In genomic region chr11:103027570-103028175, GRCm38 (mm10) we compare ENCODE assay signal across 8 mouse cellular contexts. TPM values are rescaled to one million over a fixed set of nuclear protein-coding genes. Genes with fewer than 3 reads are reported as not detected.
A peak's percentile ranks its signal among the peaks of the same experiment; 100 is the strongest.
DNase-seq lines count a peak whose midpoint lies in the region; ATAC-seq and TF ChIP-seq lines count a peak whose summit lies in the region.

No protein-coding gene starts in this region.

- peaks cover 35% of the 10 kb centered on the region for H3K36me3 ChIP-seq in heart, embryonic 14.5 days (ENCODE audit: control insufficient read depth, insufficient read depth, low read length)
- H3K36me3 ChIP-seq in G1E (replicated peaks): peaks cover 64% of the 10 kb centered on the region
- no peaks in the 10 kb centered on the region for H3K36me3 ChIP-seq in hindbrain, embryonic 11.5 days (ENCODE audit: control insufficient read depth, insufficient read depth, low read length)
- peaks cover 14% of the 10 kb centered on the region; the same call in 1 of the 2 replicates for H3K36me3 ChIP-seq in midbrain, embryonic 12.5 days

- peak overlapping the region; percentile 60 to 75 for H3K27ac ChIP-seq in heart, embryonic 14.5 days (replicated peaks in 1 of 2; ENCODE audit: control insufficient read depth in 1 of 2, insufficient read depth in 1 of 2, low read depth in 2 of 2, low read length in 2 of 2)
- 0 out of 2 replicates have a peak overlapping the region, but pooled peaks have one; percentile 3 for H3K27ac ChIP-seq in hindbrain, embryonic 11.5 days (ENCODE audit: low read depth, low read length)
- H3K27ac ChIP-seq in midbrain, embryonic 12.5 days (replicated peaks): peak overlapping the region; percentile 52

- H3K4me1 ChIP-seq in heart, embryonic 14.5 days (ENCODE audit: control insufficient read depth in 2 of 2, insufficient read depth in 2 of 2, low read length in 2 of 2): peaks cover 2 to 16% of the 10 kb centered on the region in 2 experiments; a peak in 3 of 4 replicates
- peaks cover 39% of the 10 kb centered on the region for H3K4me1 ChIP-seq in G1E (ENCODE audit: insufficient read depth, low read depth, low read length)
- H3K4me1 ChIP-seq in hindbrain, embryonic 11.5 days (replicated peaks; ENCODE audit: control insufficient read depth, insufficient read depth, low read length): no peaks in the 10 kb centered on the region
- H3K4me1 ChIP-seq in midbrain, embryonic 12.5 days: peaks cover 23% of the 10 kb centered on the region

- H3K27me3 ChIP-seq in heart, embryonic 14.5 days (ENCODE audit: control insufficient read depth, insufficient read depth, low read length): no peaks in the 10 kb centered on the region
- H3K27me3 ChIP-seq in G1E (ENCODE audit: insufficient read depth, low read length): no peaks in the 10 kb centered on the region
- no peaks in the 10 kb centered on the region for H3K27me3 ChIP-seq in hindbrain, embryonic 11.5 days (ENCODE audit: control insufficient read depth, insufficient read depth, low read length)
- no peaks in the 10 kb centered on the region for H3K27me3 ChIP-seq in midbrain, embryonic 12.5 days

- peak overlapping the region; percentile 78 for H3K9ac ChIP-seq in heart, embryonic 14.5 days (ENCODE audit: low read length)
- peak overlapping the region; percentile 60 for H3K9ac ChIP-seq in hindbrain, embryonic 11.5 days (ENCODE audit: low read depth, low read length)
- H3K9ac ChIP-seq in midbrain, embryonic 12.5 days (replicated peaks): peak overlapping the region; percentile 63

- no peak for DNase-seq in heart, adult 9 months (ENCODE audit: low spot score in 2 of 2)
- peak; percentile 22 for DNase-seq in G1E (ENCODE audit: low spot score)
- DNase-seq in hindbrain, embryonic 11.5 days (ENCODE audit: low spot score): no peak
- DNase-seq in retina, embryonic 14.5 days (ENCODE audit: low spot score): no peak
- no peak for DNase-seq in adrenal gland, postnatal 25 days
- DNase-seq in kidney, adult 8-10 months: no peak

- H3K9me3 ChIP-seq in heart, embryonic 14.5 days (ENCODE audit: control insufficient read depth, low read length): no peaks in the 10 kb centered on the region
- H3K9me3 ChIP-seq in G1E (replicated peaks): no peaks in the 10 kb centered on the region
- H3K9me3 ChIP-seq in hindbrain, embryonic 11.5 days (ENCODE audit: control insufficient read depth, low read length): no peaks in the 10 kb centered on the region
- no peaks in the 10 kb centered on the region for H3K9me3 ChIP-seq in midbrain, embryonic 12.5 days

- WGBS in heart, embryonic 14.5 days: 16% methylated on average over 8 of the region's 8 CpGs
- WGBS in hindbrain, embryonic 11.5 days: 16% methylated on average over 8 of the region's 8 CpGs
- 16% methylated on average over 8 of the region's 8 CpGs for WGBS in midbrain, embryonic 12.5 days

- peak overlapping the region; percentile 59 to 94 for H3K4me3 ChIP-seq in heart, embryonic 14.5 days (ENCODE audit: control insufficient read depth in 1 of 2, insufficient read depth in 1 of 2, low read depth in 1 of 2, low read length in 2 of 2)
- peak overlapping the region; percentile 81 for H3K4me3 ChIP-seq in G1E (ENCODE audit: low read depth, low read length)
- H3K4me3 ChIP-seq in hindbrain, embryonic 11.5 days (ENCODE audit: low read depth, low read length): peak overlapping the region; percentile 69
- peak overlapping the region; percentile 74 for H3K4me3 ChIP-seq in midbrain, embryonic 12.5 days

- peak; percentile 55; the same call in 1 of the 2 replicates for ATAC-seq in heart, embryonic 14.5 days (ENCODE audit: insufficient number of reproducible peaks, insufficient read depth, low FRiP score, low read depth)
- ATAC-seq in G1E (ENCODE audit: extremely low read depth, insufficient number of reproducible peaks, low FRiP score, poor library complexity, severe bottlenecking): no peak
- no peak; the same call in 1 of the 2 replicates for ATAC-seq in hindbrain, embryonic 11.5 days (ENCODE audit: low FRiP score)
- ATAC-seq in midbrain, embryonic 12.5 days (ENCODE audit: low FRiP score, low read depth): no peak; the same call in 1 of the 2 replicates

- no peak for TF ChIP-seq CTCF in G1E (IDR thresholded peaks at IDR 0.05; ENCODE audit: low read depth, low read length)

- H3K4me2 ChIP-seq in heart, embryonic 14.5 days (ENCODE audit: low read length): peak overlapping the region; percentile 64
- peak overlapping the region; percentile 49 for H3K4me2 ChIP-seq in hindbrain, embryonic 11.5 days (replicated peaks; ENCODE audit: low read depth, low read length)
- H3K4me2 ChIP-seq in midbrain, embryonic 12.5 days (replicated peaks): peak overlapping the region; percentile 69

RNA-seq across cellular contexts. Expression of gene Nmt1, which starts 0.3 kb away (rescaled TPM):
- 47.8 and 51.7 TPM in 2 replicates for polyA plus RNA-seq in heart, embryonic 14.5 days (2014; fragmentation: Nextera tagmentation; extraction: Ambion mirVana)
- total RNA-seq in G1E (2014; fragmentation: Nextera tagmentation) (54.2 and 83.8 TPM in 2 replicates), G1E (2017) (40.0 and 51.2 TPM in 2 replicates)
- polyA plus RNA-seq in G1E (2012): 5.9 and 9.2 TPM in 2 replicates
- 41.0 and 51.1 TPM in 2 replicates for polyA plus RNA-seq in hindbrain, embryonic 11.5 days (2014; fragmentation: Nextera tagmentation; extraction: Ambion mirVana)
- 41.3 and 44.8 TPM in 2 replicates for polyA plus RNA-seq in midbrain, embryonic 12.5 days (2016; fragmentation: Nextera tagmentation; extraction: Ambion mirVana)
- 103 and 104 TPM in 2 replicates for total RNA-seq in adrenal gland, postnatal 25 days (2021)

RNA-seq across cellular contexts. Expression of gene Dcakd, which starts 0.5 kb away (rescaled TPM):
- polyA plus RNA-seq in heart, embryonic 14.5 days (2014; fragmentation: Nextera tagmentation; extraction: Ambion mirVana): 93.8 and 99.4 TPM in 2 replicates
- total RNA-seq in G1E (2014; fragmentation: Nextera tagmentation) (87.1 and 95.3 TPM in 2 replicates), G1E (2017) (31.1 and 36.4 TPM in 2 replicates)
- 191 and 199 TPM in 2 replicates for polyA plus RNA-seq in G1E (2012)
- 228 and 229 TPM in 2 replicates for polyA plus RNA-seq in hindbrain, embryonic 11.5 days (2014; fragmentation: Nextera tagmentation; extraction: Ambion mirVana)
- polyA plus RNA-seq in midbrain, embryonic 12.5 days (2016; fragmentation: Nextera tagmentation; extraction: Ambion mirVana): 163 and 174 TPM in 2 replicates
- 73.0 and 82.7 TPM in 2 replicates for total RNA-seq in adrenal gland, postnatal 25 days (2021)

Comparison
In these comparisons a context has a peak if more than half of its experiments do, and no peak if none do; other contexts are left out.
1. H3K27ac ChIP-seq: peak in every context shown above with its lines; median percentile 68 in heart, embryonic 14.5 days; 52 in midbrain, embryonic 12.5 days; 3 in hindbrain, embryonic 11.5 days.